Mouse (Mus musculus): ENCODE measurements around the gene Cst11.

DNA sequence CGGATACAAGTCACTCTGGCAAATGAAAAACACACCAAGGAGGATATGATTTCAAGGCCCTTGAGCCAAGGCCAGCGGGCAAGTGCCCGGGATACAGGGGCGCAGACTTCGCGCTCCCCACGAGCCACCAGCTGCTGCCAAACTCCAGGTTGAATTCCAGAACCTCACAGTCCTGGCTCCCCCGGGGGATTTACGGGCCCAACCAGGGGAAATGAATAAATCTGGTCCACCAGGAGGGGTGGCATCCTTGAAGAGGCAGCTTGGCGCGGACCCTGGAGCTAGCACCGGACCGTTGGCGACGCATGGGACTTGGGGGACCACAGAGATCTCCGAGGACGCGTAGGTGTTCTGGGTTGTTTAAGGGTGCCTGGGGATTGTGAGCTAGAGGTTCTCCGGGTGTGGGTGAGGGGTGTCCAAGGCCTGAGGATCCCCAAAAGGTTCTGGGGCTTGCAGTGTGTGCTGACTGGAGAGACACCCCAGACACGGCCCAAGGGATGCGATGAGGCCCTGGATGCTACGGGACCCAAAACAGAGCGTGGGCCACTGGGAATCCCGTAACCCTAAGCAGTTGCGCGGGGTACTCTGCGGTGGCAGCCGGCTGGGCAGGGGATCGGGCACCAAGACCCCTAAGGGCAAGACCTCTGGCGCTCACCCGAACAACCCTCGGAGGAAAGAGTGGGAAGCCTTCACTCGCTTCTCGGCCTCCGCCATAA, 39.5 kb downstream of the Cst11 start:
- TF ChIP-seq CTCF (IDR thresholded peaks at IDR 0.05; ENCODE audit: low read depth) = no peak
- no peak for TF ChIP-seq EP300 (optimal IDR thresholded peaks at IDR 0.05)
